Mouse (Mus musculus) MEL-GATA-1-ER (cell line): ENCODE data around the gene Stx5a.
A peak's percentile ranks its signal among the peaks of the same experiment; 100 is the strongest.

Experiments used
- DNase-seq: peaks from one replicate; pipeline ENCODE4 v3.0.0-alpha.2; 2012; ENCODE audit warnings: low read depth; ENCODE audit errors: extremely low read depth

Gene Stx5a

DNA sequence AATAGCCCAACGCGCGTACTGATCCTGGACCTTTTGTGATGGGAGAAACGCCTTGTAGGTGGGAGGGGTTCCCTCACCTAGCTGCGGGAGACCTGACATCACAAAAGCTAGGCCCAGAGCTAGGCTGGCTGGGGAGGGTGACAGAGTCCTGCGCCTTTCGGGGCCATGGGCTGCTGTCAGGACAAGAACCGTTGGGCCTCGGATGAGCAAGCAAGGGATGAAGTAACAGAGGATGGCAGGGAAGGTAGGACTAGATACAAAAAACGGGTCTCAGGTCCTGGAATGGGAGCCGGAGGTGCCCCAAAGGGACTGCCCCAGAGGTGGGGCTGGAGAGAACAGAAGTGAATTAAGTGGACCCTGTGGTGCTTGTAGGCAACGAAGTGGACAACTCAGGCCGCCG is 610 bp upstream of the Stx5a start, which contains the start of gene 1700092M07Rik:
TSS of gene 1700092M07Rik (plus strand) at position 116 of the 400 bp plus-strand sequence.
- DNase-seq, result no peak

- no peak for DNase-seq
These were observed 963 bp downstream of the Stx5a start for GRCm38 (mm10) chr19:8742176-8742575.

GRCm38 (mm10) chr19:8745382-8745781 is 4.2 kb downstream of the Stx5a start:
- no peak for DNase-seq

GRCm38 (mm10) chr19:8747368-8747767 is 6.2 kb downstream of the Stx5a start:
- DNase-seq, result no peak

DNA sequence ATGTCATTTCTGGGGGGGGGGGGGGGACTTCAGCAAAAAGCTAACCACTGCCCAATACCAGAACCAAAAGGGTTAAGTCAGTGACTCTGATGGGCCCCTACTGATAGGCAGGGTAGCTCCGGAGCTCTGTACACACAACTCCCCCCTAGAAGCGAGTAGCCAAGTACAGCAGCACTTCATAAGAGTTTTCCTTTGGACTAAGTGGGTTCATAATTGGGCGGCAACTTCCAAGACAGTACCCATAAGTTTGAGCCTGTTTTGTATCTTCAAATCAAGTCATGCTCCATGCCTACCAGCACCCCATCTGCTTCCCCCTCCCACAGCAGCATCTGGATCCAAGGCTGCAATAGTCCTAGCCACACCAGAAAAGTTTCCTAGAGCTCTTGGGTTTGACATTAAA is 14.4 kb downstream of the Stx5a start:
- no peak for DNase-seq

GRCm38 (mm10) chr19:8756635-8757387 is 15.6 kb downstream of the Stx5a start, which contains the start of gene Nxf1:
Nxf1 (plus strand) TSS chr19:8757073.
- peak; percentile 70 for DNase-seq

GRCm38 (mm10) chr19:8757471-8757998 is 16.3 kb downstream of the Stx5a start:
- no peak for DNase-seq

DNA sequence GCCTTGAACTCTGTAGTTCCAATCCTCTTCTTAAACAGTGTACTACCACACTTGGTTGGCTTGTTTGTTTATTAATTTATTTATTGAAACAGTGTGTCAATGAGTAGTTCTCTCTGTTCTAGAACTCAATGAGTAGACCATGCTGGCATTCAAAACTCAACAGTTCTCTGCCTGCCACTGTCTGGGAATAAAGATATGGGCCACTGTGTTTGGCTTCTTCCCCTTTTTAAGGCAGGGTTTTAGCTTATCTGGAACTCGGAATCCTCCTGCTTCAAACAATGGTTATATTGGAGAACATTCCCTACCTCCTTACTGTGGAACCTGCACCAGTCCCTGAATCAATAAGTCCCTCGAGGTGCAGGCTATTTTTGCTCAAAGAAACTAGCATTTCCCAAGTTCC is 17.7 kb downstream of the Stx5a start:
- peak; percentile 87 for DNase-seq

- DNase-seq, result no peak
These were observed 19.5 kb downstream of the Stx5a start for GRCm38 (mm10) chr19:8760757-8761156.

DNA sequence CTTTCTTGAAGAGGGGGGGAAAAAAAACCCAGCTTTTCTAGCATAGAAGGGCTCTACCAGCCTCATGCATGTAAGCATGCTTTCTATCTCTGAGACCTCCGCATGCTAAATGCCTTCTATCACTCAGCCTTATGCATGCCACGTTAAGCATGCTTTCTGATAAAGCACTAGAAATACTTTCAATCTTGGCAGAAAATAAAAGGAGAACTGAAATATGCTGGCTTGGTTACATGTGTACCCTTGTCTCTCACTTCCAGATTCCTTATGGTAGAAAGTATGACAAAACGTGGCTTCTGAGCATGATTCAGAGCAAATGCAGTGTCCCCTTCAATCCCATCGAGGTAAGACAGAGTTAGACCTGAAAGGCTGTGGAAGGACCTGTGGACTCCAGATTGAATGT is 22.1 kb downstream of the Stx5a start:
- no peak for DNase-seq

DNA sequence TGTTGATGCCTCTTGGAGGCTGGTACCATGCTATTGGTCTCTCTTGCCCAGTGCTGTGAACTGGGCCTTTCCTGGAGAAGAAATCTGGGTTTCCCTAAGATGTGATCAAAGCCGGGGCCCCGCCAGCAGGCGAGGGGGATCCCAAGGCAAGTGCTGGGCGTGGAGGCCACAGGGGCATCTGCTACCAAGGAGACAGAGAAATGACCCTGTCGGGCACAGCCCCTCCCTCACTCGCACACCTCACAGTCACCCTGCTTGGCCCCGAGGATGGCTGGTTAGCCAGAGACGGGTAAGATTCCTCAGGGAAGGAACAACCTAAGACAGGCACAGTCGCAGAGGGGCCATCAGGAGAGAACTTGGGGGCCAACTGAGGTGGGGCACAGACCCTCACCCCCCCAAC is 24.3 kb downstream of the Stx5a start:
- no peak for DNase-seq

- DNase-seq, result no peak
These were observed 29.5 kb downstream of the Stx5a start, which contains the start of gene Tmem223 for GRCm38 (mm10) chr19:8770567-8771270. Tmem223 (plus strand) TSS chr19:8770996.

DNA sequence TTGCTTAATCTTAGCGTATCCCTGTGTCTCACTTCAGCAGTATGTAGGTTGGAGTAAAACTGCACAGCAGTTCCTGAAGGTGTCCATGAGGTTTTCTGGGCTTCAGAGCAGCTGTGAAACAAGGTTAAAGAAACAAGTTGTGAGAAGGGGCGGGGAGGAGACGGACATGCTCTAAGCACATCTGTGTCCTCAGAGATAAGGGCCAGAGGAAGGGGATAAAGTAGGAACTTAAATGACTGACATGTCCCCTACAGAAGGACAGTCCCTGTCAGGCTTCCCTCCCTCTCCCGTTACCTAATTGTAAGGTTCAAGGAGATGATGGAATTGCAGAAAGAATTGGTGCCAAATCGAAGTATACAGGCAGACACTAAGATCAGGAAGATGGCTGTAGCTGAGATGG is 31.8 kb downstream of the Stx5a start:
- peak; percentile 84 for DNase-seq

- no peak for DNase-seq
These were observed 32.2 kb downstream of the Stx5a start for GRCm38 (mm10) chr19:8773409-8773808.

DNA sequence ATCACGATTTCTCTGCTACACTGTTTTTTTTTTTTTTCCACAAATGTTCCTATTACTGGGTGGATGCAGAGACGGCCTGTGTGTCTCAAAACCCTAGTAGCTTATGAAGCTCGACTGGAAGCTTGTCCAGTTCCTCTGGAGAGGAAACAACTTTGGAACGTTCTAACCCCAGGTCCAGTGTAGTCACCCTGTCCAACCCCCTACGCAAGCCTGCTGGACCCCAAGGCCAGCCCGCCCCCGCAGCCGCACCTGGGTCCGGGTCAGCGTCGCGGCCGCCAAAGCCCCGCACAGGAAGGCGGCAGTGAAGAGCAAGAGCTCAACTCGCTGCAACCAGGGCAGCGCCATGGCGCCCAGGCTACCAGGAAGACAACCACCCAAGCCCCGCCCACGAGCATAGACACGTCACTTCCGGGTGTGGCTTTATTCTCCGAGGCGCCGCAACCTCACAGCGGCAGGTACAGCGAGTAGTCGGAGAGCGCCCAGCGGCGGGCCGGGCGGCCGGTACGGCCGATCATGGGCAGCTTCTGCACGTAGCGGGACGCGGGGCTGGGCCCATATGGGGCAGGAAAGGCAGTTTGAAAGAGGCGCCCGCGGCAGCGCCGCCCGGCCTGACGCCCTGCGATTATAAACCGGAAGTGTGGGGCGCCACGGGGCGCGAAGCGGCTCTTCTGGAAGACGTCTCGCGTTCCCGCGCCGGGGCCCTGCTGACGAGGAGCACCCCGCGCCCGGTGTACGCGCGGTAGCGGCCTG is 33.0 kb downstream of the Stx5a start, which contains the start of gene Tmem179b:
TSS of gene Tmem179b (minus strand) at position 382 of the 750 bp plus-strand sequence.
- peak; percentile 81 for DNase-seq

GRCm38 (mm10) chr19:8774951-8775421 is 33.8 kb downstream of the Stx5a start:
- DNase-seq, result no peak

DNA sequence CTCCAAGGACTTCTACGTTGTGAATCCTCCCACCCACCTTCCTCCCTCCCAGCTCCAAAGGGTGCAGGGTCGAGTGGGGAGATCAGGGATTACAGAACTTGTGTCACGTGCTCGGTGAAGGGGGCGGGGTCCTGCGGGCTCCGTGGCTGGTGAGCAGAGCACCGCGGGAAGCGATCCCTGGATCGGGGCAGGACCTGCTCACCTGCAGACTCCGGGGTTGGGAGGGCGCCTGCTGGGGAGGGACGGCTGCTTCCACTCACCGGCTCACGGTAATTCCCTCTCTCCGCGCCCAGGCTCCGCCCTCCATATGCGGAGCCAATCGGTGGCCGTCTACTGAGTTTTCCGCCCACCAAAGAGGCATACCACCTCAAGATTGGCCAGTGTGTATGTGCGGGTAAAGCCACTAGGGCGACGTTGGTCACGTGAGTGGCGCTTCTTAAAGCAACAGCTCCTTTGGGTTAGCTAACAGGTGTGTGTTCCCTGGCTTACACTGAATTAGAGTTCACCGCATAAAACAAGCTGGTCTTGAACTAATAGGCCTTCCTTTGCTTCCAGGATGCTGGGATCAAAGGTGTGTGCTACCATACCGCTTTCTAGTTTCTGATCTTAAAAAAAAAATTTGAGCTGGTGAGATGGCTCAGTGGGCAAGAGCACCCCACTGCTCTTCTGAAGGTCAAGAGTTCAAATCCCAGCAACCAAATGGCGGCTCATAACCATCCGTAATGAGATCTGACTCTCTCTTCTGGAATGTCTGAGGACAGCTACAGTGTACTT is 45.0 kb downstream of the Stx5a start, which contains the start of gene Taf6l:
TSS of gene Taf6l (minus strand) at position 410 of the 774 bp plus-strand sequence.
- peak; percentile 96 for DNase-seq

- DNase-seq, result no peak
These were observed 47.3 kb downstream of the Stx5a start for GRCm38 (mm10) chr19:8788521-8788920.

DNA sequence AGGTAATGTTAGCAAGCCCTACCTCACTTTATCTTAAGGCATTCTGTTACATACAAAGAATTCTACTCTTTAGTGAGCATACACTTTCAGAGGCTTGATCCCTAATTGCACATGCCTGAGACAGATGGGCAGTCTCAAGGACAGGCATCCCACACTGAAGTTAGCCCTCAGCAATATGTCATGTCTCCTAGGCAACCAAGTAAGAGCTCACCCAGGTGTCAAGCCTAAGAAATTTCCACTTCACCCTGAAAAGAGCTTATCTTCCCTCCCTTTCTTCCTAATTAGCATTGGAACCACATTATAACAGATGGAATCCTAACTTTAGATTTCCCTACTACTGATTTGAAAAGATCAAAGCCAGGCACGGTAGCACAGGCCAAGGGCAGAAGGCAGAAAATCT is 48.0 kb downstream of the Stx5a start:
- DNase-seq, result no peak

DNA sequence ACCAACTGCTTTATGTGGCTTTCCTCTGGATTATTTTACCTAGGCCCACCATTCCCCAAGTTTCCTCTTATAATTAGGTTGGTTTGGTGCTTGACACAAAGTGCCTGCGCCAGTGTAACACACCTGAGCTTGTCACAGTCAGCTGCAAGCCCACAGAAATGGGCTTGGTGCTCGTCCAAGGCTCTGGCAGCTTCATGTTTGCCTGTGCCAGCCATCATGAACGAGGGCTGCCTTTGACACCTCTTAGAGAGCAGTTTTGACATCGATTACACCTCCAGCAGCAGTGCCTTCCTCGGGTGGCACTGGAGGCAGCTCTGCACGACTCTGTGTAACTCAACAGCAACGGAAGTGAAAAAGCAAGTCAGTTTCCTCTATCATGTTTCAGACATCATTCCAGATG is 49.0 kb downstream of the Stx5a start:
- no peak for DNase-seq
